Comparison of ENCODE assay signal across 22 mouse cellular contexts in the genomic region with DNA sequence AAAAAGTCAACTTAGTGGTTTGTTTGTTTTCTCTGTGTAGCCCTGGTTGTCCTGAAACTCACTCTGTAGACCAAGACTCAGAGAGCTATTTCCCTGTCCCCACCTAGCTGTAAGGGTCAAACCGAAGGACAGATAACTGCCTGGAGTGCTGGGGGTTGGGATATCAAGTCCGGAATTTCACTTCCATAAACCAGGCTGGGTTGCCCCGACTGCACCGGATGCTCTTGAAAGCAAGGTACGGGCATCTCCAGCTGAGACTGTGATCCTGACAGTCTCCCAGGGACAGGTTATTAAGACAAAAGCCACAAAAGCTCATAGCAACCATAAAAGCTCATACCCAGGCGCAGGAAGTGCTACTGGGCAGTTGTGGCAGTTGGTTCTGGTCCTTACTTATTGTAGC. TPM values are rescaled to one million over a fixed set of nuclear protein-coding genes. Genes with fewer than 3 reads are reported as not detected.
A peak's percentile ranks its signal among the peaks of the same experiment; 100 is the strongest.
DNase-seq lines count a peak whose midpoint lies in the region; ATAC-seq and TF ChIP-seq lines count a peak whose summit lies in the region.
"Had no signal": no experiment of that assay in that cellular context is flagged by ENCODE, and none has a peak within 500 bp of the region (broad histone marks: within the 10 kb centered on the region; RNA-seq: fewer than 3 reads in every experiment).

No protein-coding gene starts in this region.

- H3K4me1 ChIP-seq in E14TG2a.4 (replicated peaks; ENCODE audit: low read depth, low read length), result peaks cover 85% of the 10 kb centered on the region
- H3K4me1 ChIP-seq in ES-Bruce4 (ENCODE audit: control insufficient read depth, insufficient read depth, low read length), result peaks cover 3% of the 10 kb centered on the region
- peaks cover 7 to 17% of the 10 kb centered on the region in 2 experiments for H3K4me1 ChIP-seq in ES-E14 (ENCODE audit: control insufficient read depth in 2 of 2, insufficient read depth in 2 of 2, low read length in 2 of 2, poor library complexity in 1 of 2)
- H3K4me1 ChIP-seq in hindbrain, embryonic 12.5 days, result no peaks in the 10 kb centered on the region
- H3K4me1 ChIP-seq: embryonic facial prominence, embryonic 12.5 days; forebrain, embryonic 13.5 days; forebrain, embryonic 15.5 days had no signal

- no peak for TF ChIP-seq POLR2A in ES-Bruce4 (IDR thresholded peaks at IDR 0.05; ENCODE audit: insufficient read depth, low read length)

- intact Hi-C loops in gastrocnemius, postnatal 14 days (cut with DNase I; ENCODE audit: low total_unique reads), result no loop called here

- H3K27ac ChIP-seq in ES-Bruce4 (ENCODE audit: insufficient read depth, low read length) (peak overlapping the region; percentile 100), ES-E14 (ENCODE audit: insufficient read depth, low read depth, low read length, poor library complexity, severe bottlenecking) (peak overlapping the region; percentile 98)
- no peak overlapping the region for H3K27ac ChIP-seq in hindbrain, embryonic 12.5 days
- H3K27ac ChIP-seq: embryonic facial prominence, embryonic 10.5 days; embryonic facial prominence, embryonic 12.5 days; forebrain, embryonic 13.5 days; forebrain, embryonic 15.5 days had no signal

- in situ Hi-C loops in ES-E14 (cut with MboI; ENCODE audit: low sequenced_read_pairs in 2 of 2, unreplicated experiment in 2 of 2), result no loop called here

- H3K27me3 ChIP-seq in E14TG2a.4 (ENCODE audit: insufficient read depth, low read length) (no peaks in the 10 kb centered on the region), ES-Bruce4 (ENCODE audit: control insufficient read depth, insufficient read depth, low read length, poor library complexity, severe bottlenecking) (no peaks in the 10 kb centered on the region)
- H3K27me3 ChIP-seq in hindbrain, embryonic 12.5 days, result no peaks in the 10 kb centered on the region
- H3K27me3 ChIP-seq: embryonic facial prominence, embryonic 12.5 days; forebrain, embryonic 13.5 days; forebrain, embryonic 15.5 days had no signal

- no peak overlapping the region for H3K4me2 ChIP-seq in hindbrain, embryonic 12.5 days (replicated peaks)
- H3K4me2 ChIP-seq: embryonic facial prominence, embryonic 12.5 days; forebrain, embryonic 13.5 days; forebrain, embryonic 15.5 days had no signal

- ATAC-seq in hindbrain, embryonic 12.5 days (ENCODE audit: low FRiP score), result no peak
- ATAC-seq: activated CD4-positive, CD25-positive, alpha-beta regulatory T cell, adult 4 months; forebrain, embryonic 13.5 days; forebrain, embryonic 15.5 days; forebrain, postnatal 0 days had no signal

- peak; percentile 99 for TF ChIP-seq EP300 in ES-Bruce4 (IDR thresholded peaks at IDR 0.05; ENCODE audit: insufficient read depth, low read depth, low read length)

- TF ChIP-seq CTCF in E14TG2a.4 (conservative IDR thresholded peaks at IDR 0.05; ENCODE audit: low read length) (no peak), ES-Bruce4 (IDR thresholded peaks at IDR 0.05; ENCODE audit: low read depth, low read length) (no peak)

- peaks cover 22% of the 10 kb centered on the region for H3K36me3 ChIP-seq in E14TG2a.4 (ENCODE audit: insufficient read depth, low read length)
- H3K36me3 ChIP-seq in ES-Bruce4 (ENCODE audit: control insufficient read depth, insufficient read depth, low read length, poor library complexity, severe bottlenecking), result peaks cover 17% of the 10 kb centered on the region
- H3K36me3 ChIP-seq in ES-E14 (ENCODE audit: control insufficient read depth, insufficient read depth, low read length, poor library complexity, severe bottlenecking), result no peaks in the 10 kb centered on the region
- H3K36me3 ChIP-seq in hindbrain, embryonic 12.5 days, result no peaks in the 10 kb centered on the region
- H3K36me3 ChIP-seq: embryonic facial prominence, embryonic 10.5 days; embryonic facial prominence, embryonic 12.5 days; forebrain, embryonic 15.5 days had no signal

- H3K9me3 ChIP-seq in E14TG2a.4 (ENCODE audit: low read length) (no peaks in the 10 kb centered on the region), ES-Bruce4 (replicated peaks; ENCODE audit: control insufficient read depth, insufficient read depth, low read length, poor library complexity, severe bottlenecking) (peaks cover 33% of the 10 kb centered on the region), ES-E14 (ENCODE audit: control insufficient read depth, insufficient read depth, low read depth, low read length) (no peaks in the 10 kb centered on the region)
- no peaks in the 10 kb centered on the region for H3K9me3 ChIP-seq in hindbrain, embryonic 12.5 days (replicated peaks)
- H3K9me3 ChIP-seq: embryonic facial prominence, embryonic 10.5 days; embryonic facial prominence, embryonic 12.5 days; forebrain, embryonic 13.5 days; forebrain, embryonic 15.5 days had no signal

- H3K9ac ChIP-seq in ES-Bruce4 (ENCODE audit: low read depth, poor library complexity, severe bottlenecking) (peak overlapping the region; percentile 97), ES-E14 (ENCODE audit: insufficient read depth, low read depth, low read length, poor library complexity, severe bottlenecking) (peak overlapping the region; percentile 80)
- no peak overlapping the region for H3K9ac ChIP-seq in hindbrain, embryonic 12.5 days
- H3K9ac ChIP-seq: embryonic facial prominence, embryonic 12.5 days; forebrain, embryonic 13.5 days; forebrain, embryonic 15.5 days; forebrain, postnatal 0 days had no signal

- DNase-seq in ES-E14 (ENCODE audit: low read depth, low spot score), result no peak
- DNase-seq in WW6 (ENCODE audit: low read depth, low spot score), result peak; percentile 39
- DNase-seq in gastrocnemius, postnatal 14 days, result no peak
- DNase-seq in retina, postnatal 1 day, result no peak
- no peak for DNase-seq in kidney, postnatal 36 days
- DNase-seq: adrenal gland, adult 8-10 months; adrenal gland, postnatal 14 days; adrenal gland, postnatal 36 days; cerebellum, adult 11-12 months; cerebellum, adult 2 months; cerebellum, adult 9-10 months; cerebellum, postnatal 10 days; cerebellum, postnatal 25 days; forebrain, postnatal 0 days had no signal

- peak overlapping the region; percentile 65 for H3K4me3 ChIP-seq in E14TG2a.4 (replicated peaks; ENCODE audit: low read length)
- 0 out of 2 replicates have a peak overlapping the region, but pooled peaks have one; percentile 2 for H3K4me3 ChIP-seq in ES-Bruce4 (ENCODE audit: low read depth, low read length)
- peak overlapping the region; percentile 13 to 43 for H3K4me3 ChIP-seq in ES-E14 (ENCODE audit: insufficient read depth in 1 of 2, low read depth in 1 of 2, low read length in 2 of 2, poor library complexity in 1 of 2, severe bottlenecking in 1 of 2)
- H3K4me3 ChIP-seq in hindbrain, embryonic 12.5 days, result no peak overlapping the region
- H3K4me3 ChIP-seq: embryonic facial prominence, embryonic 10.5 days; embryonic facial prominence, embryonic 12.5 days; forebrain, embryonic 13.5 days; forebrain, embryonic 15.5 days had no signal

- WGBS in hindbrain, embryonic 12.5 days, result 77% methylated on average over 6 of the region's 6 CpGs

TF ChIP-seq in ES-E14, 5 proteins besides CTCF, POLR2A, EP300 and RAD21:
- TF ChIP-seq CHD2 (IDR thresholded peaks at IDR 0.05; ENCODE audit: low read depth, low read length), result peak; percentile 77
- TF ChIP-seq ZNF384 (IDR thresholded peaks at IDR 0.05; ENCODE audit: low read depth, low read length), result no peak
- no peak for TF ChIP-seq ZC3H11A (IDR thresholded peaks at IDR 0.05; ENCODE audit: borderline replicate concordance, low read depth, low read length)
- TF ChIP-seq HCFC1 (IDR thresholded peaks at IDR 0.05; ENCODE audit: borderline replicate concordance, insufficient read depth, low read length), result 0 out of 2 replicates have a peak, but pooled peaks have one; percentile 37
- no peak for TF ChIP-seq MAFK (IDR thresholded peaks at IDR 0.05; ENCODE audit: insufficient read depth, low read depth, low read length)
TF ChIP-seq in ES-E14: peak in this region for 2.

RNA-seq across cellular contexts. Expression of gene Smarcad1, which starts 19.3 kb away (rescaled TPM):
- polyA plus RNA-seq in ES-Bruce4 (2011; ENCODE audit: insufficient read depth, insufficient read length, low read depth, missing spikeins), result 139 and 140 TPM in 2 replicates
- 158 and 164 TPM in 2 replicates for total RNA-seq in ES-E14 (2012; rRNA removed)
- 10 to 100 TPM; 13.3 to 13.5 TPM for total RNA-seq in gastrocnemius, postnatal 14 days (2021)
- polyA plus RNA-seq in hindbrain, embryonic 12.5 days (2016; fragmentation: Nextera tagmentation; extraction: Ambion mirVana), result 122 and 134 TPM in 2 replicates

Comparison
In these comparisons a context has a peak if more than half of its experiments do, and no peak if none do; other contexts are left out.
1. RNA of gene Smarcad1, which starts 19.3 kb away (total RNA-seq): 158 to 164 TPM in ES-E14; 13.3 to 13.5 TPM in gastrocnemius, postnatal 14 days; every median in the first group is over 10 times any median in the second.